Mouse (Mus musculus): ENCODE measurements around the gene Rgs8. TPM values are rescaled to one million over a fixed set of nuclear protein-coding genes. Genes with fewer than 3 reads are reported as not detected.

Rgs8 gene
- 0.69 TPM for polyA plus RNA-seq (2014; fragmentation: Illumina TruSeq; extraction: RNeasy Lipid Tissue Mini Kit (QIAGEN cat#74804); ENCODE audit: low read depth, low replicate concordance)

DNA sequence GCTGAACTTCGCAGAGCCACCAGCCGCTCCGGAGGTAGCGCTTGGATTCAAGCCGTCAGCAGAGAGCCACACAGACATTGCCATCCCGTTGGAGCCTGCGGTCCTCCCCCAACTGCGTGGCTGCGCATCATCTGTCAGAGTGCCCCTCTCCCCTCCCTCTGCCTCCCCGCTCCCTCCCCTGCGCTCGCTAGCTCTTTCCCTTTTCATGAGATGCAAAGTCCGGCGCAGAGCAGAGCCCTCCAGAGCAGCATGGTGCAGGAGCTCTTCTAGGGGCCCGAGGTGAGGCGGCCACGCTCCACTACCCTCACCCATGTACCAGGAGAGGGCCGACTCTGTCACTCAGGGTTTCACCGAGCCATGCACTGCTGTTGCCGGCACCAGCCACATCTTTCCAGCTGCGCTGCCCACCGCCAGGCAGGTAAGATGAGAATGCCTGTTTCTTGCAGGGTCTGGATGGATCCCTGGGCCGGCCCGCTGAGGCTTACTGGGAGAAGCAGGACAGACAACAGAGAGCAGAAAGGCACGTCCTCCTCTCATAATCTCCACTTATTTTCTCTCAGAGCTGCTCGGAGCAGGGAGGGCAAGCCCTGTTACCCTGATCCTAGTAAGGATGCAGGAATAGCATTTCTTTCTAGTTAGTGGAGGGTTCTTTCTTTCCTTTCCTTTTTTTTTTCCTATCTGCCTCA is at the start of gene Rgs8:
Gene Rgs8, plus strand, starts transcription at position 88 of the 686 bp plus-strand sequence.

DNA sequence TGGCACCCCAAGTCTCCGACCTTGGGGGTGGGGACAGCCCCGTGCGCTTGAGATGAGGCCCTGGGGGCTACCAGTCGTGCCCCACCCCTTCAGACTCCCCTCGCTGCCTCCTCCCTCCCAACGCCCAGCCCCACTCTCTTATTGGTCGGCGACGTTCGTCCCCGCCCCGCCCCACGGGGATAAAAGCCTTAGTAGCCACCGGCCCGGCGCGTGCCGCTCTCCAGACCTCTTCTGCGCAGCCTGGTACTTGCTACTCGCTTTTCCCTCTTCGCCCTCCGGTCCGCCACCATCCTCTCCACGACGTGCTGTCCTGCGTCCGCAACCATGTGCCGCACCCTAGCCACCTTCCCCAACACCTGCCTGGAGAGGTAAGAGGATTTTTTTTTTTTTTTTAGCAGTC is 87.3 kb downstream of the Rgs8 start, which contains the start of gene Rgs16:
Gene Rgs16, plus strand, starts transcription at position 205 of the 400 bp plus-strand sequence.

GRCm38 (mm10) chr1:153749211-153749801 is 96.5 kb downstream of the Rgs8 start, which contains the start of gene Rnasel:
Gene Rnasel, plus strand, starts transcription at chr1:153749426.

Other genes with a start within 250 kb of the Rgs8 start
- 0.38 TPM for gene Shcbp1l, start 227.9 kb upstream of the Rgs8 start, polyA plus RNA-seq (2014; fragmentation: Illumina TruSeq; extraction: RNeasy Lipid Tissue Mini Kit (QIAGEN cat#74804); ENCODE audit: low read depth, low replicate concordance)
- gene Dhx9, start 165.4 kb upstream of the Rgs8 start, polyA plus RNA-seq (2014; fragmentation: Illumina TruSeq; extraction: RNeasy Lipid Tissue Mini Kit (QIAGEN cat#74804); ENCODE audit: low read depth, low replicate concordance) = 290 TPM
- 2.6 TPM for gene Npl, start 103.0 kb upstream of the Rgs8 start, polyA plus RNA-seq (2014; fragmentation: Illumina TruSeq; extraction: RNeasy Lipid Tissue Mini Kit (QIAGEN cat#74804); ENCODE audit: low read depth, low replicate concordance)
- gene Rgs16, start 87.3 kb downstream of the Rgs8 start, polyA plus RNA-seq (2014; fragmentation: Illumina TruSeq; extraction: RNeasy Lipid Tissue Mini Kit (QIAGEN cat#74804); ENCODE audit: low read depth, low replicate concordance) = 1.4 TPM
- gene Rnasel, start 96.4 kb downstream of the Rgs8 start, polyA plus RNA-seq (2014; fragmentation: Illumina TruSeq; extraction: RNeasy Lipid Tissue Mini Kit (QIAGEN cat#74804); ENCODE audit: low read depth, low replicate concordance) = 636 TPM
- gene Rgsl1, start 191.1 kb downstream of the Rgs8 start, polyA plus RNA-seq (2014; fragmentation: Illumina TruSeq; extraction: RNeasy Lipid Tissue Mini Kit (QIAGEN cat#74804); ENCODE audit: low read depth, low replicate concordance) = 0.63 TPM
- not detected for gene Teddm1b, start 221.3 kb downstream of the Rgs8 start, polyA plus RNA-seq (2014; fragmentation: Illumina TruSeq; extraction: RNeasy Lipid Tissue Mini Kit (QIAGEN cat#74804); ENCODE audit: low read depth, low replicate concordance)
- not detected for gene Teddm1a, start 238.7 kb downstream of the Rgs8 start, polyA plus RNA-seq (2014; fragmentation: Illumina TruSeq; extraction: RNeasy Lipid Tissue Mini Kit (QIAGEN cat#74804); ENCODE audit: low read depth, low replicate concordance)
- 435 TPM for gene Glul, start 246.9 kb downstream of the Rgs8 start, polyA plus RNA-seq (2014; fragmentation: Illumina TruSeq; extraction: RNeasy Lipid Tissue Mini Kit (QIAGEN cat#74804); ENCODE audit: low read depth, low replicate concordance)
- gene Teddm2, start 247.2 kb downstream of the Rgs8 start, polyA plus RNA-seq (2014; fragmentation: Illumina TruSeq; extraction: RNeasy Lipid Tissue Mini Kit (QIAGEN cat#74804); ENCODE audit: low read depth, low replicate concordance) = 1.1 TPM

Data from sigmoid colon, adult 10 weeks (tissue).